Mouse (Mus musculus) c-Kit-positive CD71-negative TER-119-negative erythroid progenitor cells, embryonic 14.5 days (primary cell): ENCODE results near the gene Aurkaip1.

ENCODE experiments used
- DNase-seq: peaks from one replicate; pipeline ENCODE4 v3.0.0-alpha.2; 2013; ENCODE audit warnings: low read depth

The Aurkaip1 gene

GRCm38 (mm10) chr4:155851951-155852411, 20.9 kb downstream of the Aurkaip1 start:
- no peak for DNase-seq

GRCm38 (mm10) chr4:155853421-155853820, 22.3 kb downstream of the Aurkaip1 start:
- DNase-seq = no peak

GRCm38 (mm10) chr4:155854991-155855390, 23.9 kb downstream of the Aurkaip1 start:
- DNase-seq = no peak

- no peak for DNase-seq
These were observed 25.0 kb downstream of the Aurkaip1 start for GRCm38 (mm10) chr4:155856071-155856470.

GRCm38 (mm10) chr4:155856881-155857280, 25.8 kb downstream of the Aurkaip1 start:
- DNase-seq = no peak

GRCm38 (mm10) chr4:155859318-155859717, 28.2 kb downstream of the Aurkaip1 start:
- DNase-seq = peak; percentile 58

- no peak for DNase-seq
These were observed 30.7 kb downstream of the Aurkaip1 start for GRCm38 (mm10) chr4:155861787-155862186.

- DNase-seq = no peak
These were observed 31.9 kb downstream of the Aurkaip1 start, which contains the start of gene Tas1r3 for GRCm38 (mm10) chr4:155863001-155863400. Gene Tas1r3, minus strand, starts transcription at chr4:155863362.

- DNase-seq = no peak
These were observed 37.7 kb downstream of the Aurkaip1 start for GRCm38 (mm10) chr4:155868614-155869298.

GRCm38 (mm10) chr4:155869317-155870033, 38.4 kb downstream of the Aurkaip1 start, which contains the start of the genes Cptp and Ints11:
Gene Cptp, minus strand, starts transcription at chr4:155869440.
Gene Ints11, plus strand, starts transcription at chr4:155869546.
- peak; percentile 89 for DNase-seq

GRCm38 (mm10) chr4:155871404-155871803, 40.3 kb downstream of the Aurkaip1 start:
- no peak for DNase-seq
